Mouse (Mus musculus) cerebellum, postnatal 25 days (tissue): ENCODE results near the gene Itgb1bp1.

Experiments used
- DNase-seq, 2 experiments: peaks; one replicate each; pipeline ENCODE4 v3.0.0; 2021; ENCODE audit warnings: mixed read lengths in 2 of 2

The Itgb1bp1 gene

GRCm38 (mm10) chr12:21234560-21234959, 51.5 kb downstream of the Itgb1bp1 start:
- no peak for DNase-seq

DNA sequence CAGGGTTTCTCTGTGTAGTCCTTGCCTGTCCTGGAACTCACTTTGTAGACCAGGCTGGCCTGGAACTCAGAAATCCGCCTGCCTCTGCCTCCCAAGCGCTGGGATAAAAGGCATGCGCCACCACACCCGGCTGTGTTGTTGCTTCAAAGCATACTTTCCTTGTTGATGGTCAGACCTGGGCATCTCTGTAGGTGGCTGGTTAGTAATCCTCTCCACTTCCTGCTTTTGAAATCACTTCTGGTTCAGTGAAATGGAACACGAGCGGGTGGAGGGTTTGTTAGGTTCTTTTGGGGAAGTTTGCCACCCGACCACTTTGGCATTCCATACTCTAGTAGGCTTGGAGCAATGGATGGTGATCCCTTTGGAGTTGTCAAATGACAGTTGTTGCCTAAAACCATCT, 52.4 kb downstream of the Itgb1bp1 start:
- no peak for DNase-seq

GRCm38 (mm10) chr12:21229076-21229918, 56.8 kb downstream of the Itgb1bp1 start:
- no peak for DNase-seq

- no peak for DNase-seq
Observed at GRCm38 (mm10) chr12:21228650-21229049, 57.4 kb downstream of the Itgb1bp1 start.

DNA sequence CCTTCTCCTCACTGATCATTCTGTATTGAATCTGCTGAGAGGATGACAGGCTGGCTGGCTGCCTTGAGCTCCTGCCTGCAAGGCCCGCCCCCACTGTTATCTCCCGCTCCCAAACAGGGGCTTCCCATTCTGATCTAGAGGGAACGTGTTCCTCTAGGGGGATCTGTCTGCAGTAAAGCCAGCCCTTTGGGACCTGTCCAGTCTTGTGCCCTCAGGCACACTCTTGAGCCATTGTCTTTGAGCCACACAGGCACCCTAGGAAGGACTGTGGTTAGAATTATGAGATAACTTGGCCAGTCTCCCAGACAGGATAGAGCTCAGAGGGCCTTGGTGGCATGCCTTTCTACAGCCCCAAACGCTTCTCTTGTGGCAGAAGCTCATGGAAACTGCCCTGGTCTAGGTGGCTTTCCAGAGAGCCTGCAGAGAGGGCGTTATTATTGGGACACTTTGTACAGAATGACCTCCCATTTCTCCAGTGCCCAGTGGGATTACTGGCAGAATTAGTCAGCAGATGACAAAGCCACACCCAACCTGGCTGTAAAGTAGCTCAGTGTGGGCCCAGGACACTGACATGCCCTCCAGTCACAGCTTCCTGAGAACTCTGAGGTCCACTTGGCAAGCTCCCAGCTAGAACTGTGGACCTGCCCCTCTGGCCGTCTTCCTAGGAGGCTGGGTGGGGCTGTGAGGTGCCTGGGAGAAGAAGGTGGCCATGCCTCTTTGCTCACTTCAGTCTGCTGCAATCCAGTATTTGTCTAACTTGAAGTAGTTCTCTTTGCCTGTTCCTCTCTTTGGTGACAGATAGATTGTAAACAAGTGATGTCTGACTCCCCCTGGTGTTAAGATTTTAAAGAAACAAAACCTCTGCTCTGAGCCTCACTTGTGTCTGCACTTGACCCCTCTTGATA, 58.8 kb downstream of the Itgb1bp1 start:
- peak; percentile 68 to 73 for DNase-seq

GRCm38 (mm10) chr12:21226316-21226715, 59.8 kb downstream of the Itgb1bp1 start:
- DNase-seq = no peak

GRCm38 (mm10) chr12:21225358-21225757, 60.7 kb downstream of the Itgb1bp1 start:
- DNase-seq = no peak

- DNase-seq = no peak
Observed at GRCm38 (mm10) chr12:21223923-21224322, 62.2 kb downstream of the Itgb1bp1 start.

GRCm38 (mm10) chr12:21220596-21220995, 65.5 kb downstream of the Itgb1bp1 start:
- DNase-seq = no peak

DNA sequence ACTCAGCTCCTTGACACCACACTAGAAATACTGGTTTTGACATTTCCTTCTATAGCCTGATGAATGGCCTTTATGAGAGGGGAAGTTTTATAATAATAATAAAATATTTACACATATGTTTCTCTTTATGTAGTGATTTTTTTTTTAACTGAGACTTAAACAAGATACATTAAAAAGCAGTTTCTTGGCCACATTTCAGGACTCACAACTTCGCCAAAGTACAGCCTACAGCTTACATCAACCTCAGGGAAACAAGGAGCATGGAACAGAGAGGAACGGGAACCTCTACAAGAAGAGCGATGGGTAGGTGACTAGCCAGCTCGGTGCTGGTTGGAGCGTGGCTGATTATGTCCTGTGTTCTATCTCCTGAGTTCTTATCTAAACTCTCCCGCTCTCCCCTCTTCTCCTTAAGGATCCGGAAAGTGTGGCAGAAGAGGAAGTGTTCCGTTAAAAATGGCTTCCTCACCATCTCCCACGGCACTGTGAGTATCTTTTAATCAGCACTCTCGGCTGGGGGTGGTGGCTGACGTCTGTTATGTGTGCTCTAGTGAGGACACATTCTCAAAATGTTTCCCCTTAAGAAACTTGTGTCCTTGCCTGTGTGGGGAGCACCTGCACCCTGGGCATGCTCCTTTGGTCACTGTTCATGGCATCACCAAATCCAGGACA, 68.2 kb downstream of the Itgb1bp1 start:
- no peak for DNase-seq

DNA sequence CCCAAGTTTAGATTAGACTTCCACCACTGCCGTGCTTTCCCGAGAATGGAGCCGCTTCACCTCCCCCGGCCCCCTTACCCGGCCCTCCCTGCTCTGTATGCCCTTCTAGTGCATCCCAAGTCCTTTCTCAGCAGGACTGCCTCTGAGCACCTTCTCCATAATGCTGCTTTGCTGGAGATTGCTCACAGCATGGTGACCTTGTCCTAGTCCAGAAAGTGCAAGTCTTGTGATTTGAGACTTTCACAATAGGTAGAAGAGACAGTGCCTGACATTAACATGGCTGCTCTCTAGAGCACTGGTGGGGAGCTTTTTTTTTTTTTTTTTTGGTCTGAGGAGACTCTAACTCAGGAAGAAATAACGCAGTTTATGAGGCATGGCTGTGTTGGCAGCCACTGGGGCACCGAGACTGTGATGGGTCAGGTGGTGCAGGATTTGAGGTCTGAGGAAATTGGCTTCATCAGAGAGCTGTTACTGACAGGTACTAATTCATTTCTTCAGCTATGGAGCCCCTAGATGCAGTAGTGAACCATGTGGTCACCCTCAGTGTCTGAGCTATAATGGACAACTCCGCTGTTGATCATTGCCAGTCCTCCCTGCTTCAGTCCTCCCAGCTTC, 71.4 kb downstream of the Itgb1bp1 start:
- no peak for DNase-seq

DNA sequence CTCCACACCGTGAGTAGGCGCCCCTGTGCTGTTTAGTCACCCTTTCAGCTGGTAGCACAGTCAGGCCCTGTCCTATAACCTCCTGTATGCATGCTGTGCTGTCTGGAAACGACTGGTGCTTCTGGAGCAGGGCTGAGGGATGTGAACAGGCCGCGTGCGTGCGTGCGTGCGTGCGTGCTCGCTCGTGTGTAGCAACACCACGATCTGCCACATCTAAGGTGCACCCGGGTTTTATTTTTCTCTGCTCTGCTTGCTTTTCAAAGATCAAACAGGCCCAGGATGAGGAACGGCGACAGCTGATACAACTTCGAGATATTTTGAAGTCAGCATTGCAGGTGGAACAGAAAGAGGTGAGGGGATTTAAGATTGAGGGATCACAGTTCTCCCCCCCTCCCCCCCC, 73.2 kb downstream of the Itgb1bp1 start:
- no peak for DNase-seq

DNA sequence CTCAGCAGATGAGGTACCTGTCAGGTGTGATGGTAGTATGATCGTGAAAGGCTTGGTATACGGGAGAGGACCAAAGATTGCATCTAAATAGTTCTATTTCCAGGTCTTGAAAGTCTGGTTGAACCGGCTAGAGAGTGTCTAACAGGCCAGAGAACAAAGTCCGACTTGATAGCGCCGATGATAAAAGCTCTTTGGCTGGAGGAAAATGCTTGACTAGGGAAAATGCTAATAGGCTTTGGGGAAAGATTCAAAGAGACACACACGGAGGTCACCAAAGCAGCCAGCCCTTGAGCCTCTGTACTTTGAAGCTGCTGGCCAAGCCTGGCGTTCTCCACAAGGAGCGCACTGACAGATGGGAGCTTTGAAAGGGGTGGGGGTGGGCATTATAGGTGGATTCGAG, 76.8 kb downstream of the Itgb1bp1 start:
- no peak for DNase-seq

DNA sequence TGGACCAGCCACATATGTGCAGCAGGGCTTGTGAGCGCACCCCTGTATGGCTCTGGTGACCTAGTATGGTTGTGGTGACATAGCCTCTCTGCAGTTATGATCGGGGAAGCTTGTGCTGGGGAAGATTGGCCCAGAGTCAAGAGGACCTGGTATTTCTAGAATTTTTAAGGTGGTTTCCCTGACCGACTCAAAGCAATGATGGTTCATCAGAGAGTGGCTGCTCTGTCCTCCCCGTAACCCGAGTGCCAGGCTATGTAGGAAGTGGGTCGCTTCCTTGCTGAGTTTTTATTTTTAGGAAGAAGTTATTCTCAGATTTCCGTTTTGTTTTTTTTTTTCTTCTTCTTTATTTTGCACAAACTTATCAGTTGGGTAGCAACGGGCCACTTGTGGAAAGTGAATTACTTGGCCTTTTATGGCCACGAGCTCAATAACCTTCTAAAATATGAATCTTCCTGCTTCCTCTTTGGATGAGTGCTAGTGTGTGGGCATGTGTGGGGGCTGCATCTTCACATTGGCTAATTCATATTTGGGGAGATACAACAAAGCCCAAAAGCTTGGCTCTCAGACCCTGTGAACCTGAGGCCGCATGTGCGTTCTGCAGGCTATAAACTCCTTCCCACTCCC, 77.8 kb downstream of the Itgb1bp1 start:
- no peak for DNase-seq

DNA sequence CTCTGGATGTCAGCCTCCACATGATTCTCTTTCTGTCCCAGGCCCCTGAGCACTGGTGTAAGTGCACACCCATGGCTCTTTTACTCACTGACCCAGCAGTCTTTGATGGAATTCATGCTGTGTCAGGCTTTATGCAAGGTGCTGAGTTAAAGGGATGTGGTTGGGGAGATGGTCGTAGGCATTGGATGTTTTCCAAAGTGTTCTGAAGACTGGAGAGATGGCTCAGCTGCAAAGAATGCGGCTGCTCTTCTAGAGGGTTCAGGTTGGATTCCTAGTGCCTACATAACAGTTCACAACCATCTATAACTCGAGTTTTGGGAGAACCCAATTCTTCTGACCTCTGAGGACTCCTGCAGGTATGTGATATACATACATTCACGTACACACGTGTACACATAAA, 78.7 kb downstream of the Itgb1bp1 start:
- no peak for DNase-seq

- no peak for DNase-seq
Observed at GRCm38 (mm10) chr12:21205799-21206198, 80.3 kb downstream of the Itgb1bp1 start.

- peak in 1 of 2 experiments; percentile 38 for DNase-seq
Observed at GRCm38 (mm10) chr12:21204701-21205312, 81.3 kb downstream of the Itgb1bp1 start.

DNA sequence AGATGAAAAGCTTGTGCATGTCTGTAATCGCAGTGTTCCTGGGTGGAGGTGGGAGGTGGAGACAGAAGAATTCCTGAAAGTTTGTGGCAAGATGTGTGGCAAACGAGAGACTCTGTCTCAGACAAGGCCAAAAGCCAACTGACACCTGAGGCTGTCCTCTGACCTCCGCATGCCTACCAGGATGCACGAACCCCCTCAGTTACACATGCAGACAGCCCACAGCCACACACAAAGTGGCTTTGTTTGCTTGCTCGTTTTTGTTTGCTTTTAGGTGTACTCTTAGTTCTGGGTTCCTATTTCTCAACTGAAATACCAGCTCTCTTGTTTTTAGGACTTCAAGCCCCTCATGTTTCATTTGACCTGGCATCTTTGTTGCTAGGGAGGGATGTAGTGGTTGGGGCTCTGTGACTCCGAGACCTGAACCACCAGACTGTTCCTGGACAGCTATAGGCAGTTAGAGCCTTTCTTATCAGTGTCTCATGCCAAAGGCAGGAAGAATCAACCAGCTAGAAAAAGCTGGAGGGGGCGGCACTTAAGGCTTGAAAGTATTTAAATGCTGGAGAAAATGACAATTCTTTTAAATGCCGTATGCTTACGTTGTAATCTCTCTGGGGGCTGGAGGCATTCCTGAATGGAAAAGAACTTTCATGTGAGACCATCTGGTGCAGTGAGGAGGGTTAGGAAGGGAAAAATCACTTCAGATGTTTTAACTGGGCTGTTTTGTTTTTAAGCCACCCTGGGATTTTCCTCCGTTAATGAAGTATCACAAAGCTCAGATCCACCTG, 84.4 kb downstream of the Itgb1bp1 start:
- no peak for DNase-seq

- no peak for DNase-seq
Observed at GRCm38 (mm10) chr12:21200613-21201012, 85.5 kb downstream of the Itgb1bp1 start.

- DNase-seq = no peak
Observed at GRCm38 (mm10) chr12:21196420-21196819, 89.7 kb downstream of the Itgb1bp1 start.

GRCm38 (mm10) chr12:21195497-21195896, 90.6 kb downstream of the Itgb1bp1 start:
- no peak for DNase-seq
